Mouse (Mus musculus) thymus, adult 2 months (tissue): ENCODE data around the gene Exoc2.

Source experiments
- CTCF ChIP-seq: fragments of 200-500 bp; IDR thresholded peaks from 2 replicates; pipeline ENCODE4 v1.5.1; 2012; ENCODE audit warnings: mild to moderate bottlenecking, control low read depth, low read length, moderate library complexity, borderline replicate concordance; ENCODE audit not compliant: control insufficient read depth, poor library complexity, insufficient read depth; ENCODE audit errors: extremely low read depth
- POLR2A ChIP-seq: fragments of 200-500 bp; IDR thresholded peaks from 2 replicates; pipeline ENCODE4 v1.6.1; 2012; ENCODE audit warnings: mild to moderate bottlenecking, low read length, control low read depth, moderate library complexity; ENCODE audit not compliant: control insufficient read depth, poor library complexity, insufficient read depth; ENCODE audit errors: extremely low read depth

DNA sequence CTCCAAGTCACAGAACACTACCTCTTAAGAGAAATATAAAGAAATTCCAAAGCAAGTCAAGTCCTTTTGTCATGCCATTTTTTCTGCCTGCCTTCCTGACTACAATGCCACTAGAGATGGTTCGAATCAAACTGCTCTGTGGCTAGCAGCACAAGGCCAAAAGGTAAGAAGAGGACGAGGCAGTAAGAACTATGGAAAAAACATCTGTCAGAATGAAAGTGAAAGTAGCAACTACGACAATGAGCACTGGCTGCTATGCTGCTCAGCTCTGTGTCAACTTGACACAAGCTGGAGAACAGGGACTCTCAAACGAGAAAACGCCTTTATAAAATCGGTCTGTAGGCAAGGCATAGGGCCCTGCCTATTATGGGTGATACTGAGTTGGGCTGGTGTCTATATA, 40.9 kb downstream of the Exoc2 start:
- TF ChIP-seq POLR2A (no peak), CTCF (no peak)
